Mouse (Mus musculus): Measurements from ENCODE around the gene Hipk4. TPM values are rescaled to one million over a fixed set of nuclear protein-coding genes. Genes with fewer than 3 reads are reported as not detected.

Gene Hipk4
- polyA plus RNA-seq, 2 experiments from 2014 or later, result not detected

Other genes with a start within 250 kb of the Hipk4 start
- gene Ltbp4, start 185.6 kb upstream of the Hipk4 start, polyA plus RNA-seq (2017; shearing (Covaris generic)), result 1 to 10 TPM in 1 of 2 experiments, under 1 TPM in 1; 0.94 to 1.3 TPM
- 10 to 100 TPM; 48.9 to 66.0 TPM for gene Shkbp1, start 167.2 kb upstream of the Hipk4 start, polyA plus RNA-seq (2017; shearing (Covaris generic))
- gene Gm20479, start 165.8 kb upstream of the Hipk4 start, polyA plus RNA-seq (2017; shearing (Covaris generic)), result 1 to 10 TPM; 1.4 to 3.3 TPM
- under 1 TPM; 0.16 to 0.37 TPM for gene Sptbn4, start 75.6 kb upstream of the Hipk4 start, polyA plus RNA-seq (2017; shearing (Covaris generic))
- 10 to 100 TPM; 13.9 to 16.7 TPM for gene Blvrb, start 75.3 kb upstream of the Hipk4 start, polyA plus RNA-seq (2017; shearing (Covaris generic))
- gene Sertad3, start 49.5 kb upstream of the Hipk4 start, polyA plus RNA-seq (2017; shearing (Covaris generic)), result 10 to 100 TPM; 41.9 to 47.6 TPM
- gene Sertad1, start 36.4 kb upstream of the Hipk4 start, polyA plus RNA-seq (2017; shearing (Covaris generic)), result 10 to 100 TPM; 46.6 to 47.9 TPM
- gene Prx, start 23.9 kb upstream of the Hipk4 start, polyA plus RNA-seq (2017; shearing (Covaris generic)), result under 1 TPM; 0.11 to 0.68 TPM
- gene Pld3, start 30.0 kb downstream of the Hipk4 start, polyA plus RNA-seq (2017; shearing (Covaris generic)), result 100 to 1,000 TPM; 149 to 193 TPM
- gene 2310022A10Rik, start 30.0 kb downstream of the Hipk4 start, polyA plus RNA-seq (2017; shearing (Covaris generic)), result 10 to 100 TPM; 14.9 to 18.7 TPM
- gene Akt2, start 68.3 kb downstream of the Hipk4 start, polyA plus RNA-seq (2017; shearing (Covaris generic)), result 10 to 100 TPM; 43.6 to 48.5 TPM
- gene Ttc9b, start 130.6 kb downstream of the Hipk4 start, polyA plus RNA-seq (2017; shearing (Covaris generic)), result not detected
- gene Map3k10, start 151.3 kb downstream of the Hipk4 start, polyA plus RNA-seq (2017; shearing (Covaris generic)), result 1 to 10 TPM in 1 of 2 experiments, under 1 TPM in 1; 0.61 to 1.2 TPM
- gene Zfp607b, start 166.1 kb downstream of the Hipk4 start, polyA plus RNA-seq (2017; shearing (Covaris generic)), result 1 to 10 TPM; 2.1 TPM
- gene Zfp60, start 208.1 kb downstream of the Hipk4 start, polyA plus RNA-seq (2017; shearing (Covaris generic)), result 1 to 10 TPM; 7.0 to 8.0 TPM

All from activated CD4-positive, CD25-positive, alpha-beta regulatory T cell, adult 4 months (primary cell).